Mouse (Mus musculus) retina, postnatal 1 day (tissue): ENCODE data around the gene Olfr1393.
A peak's percentile ranks its signal among the peaks of the same experiment; 100 is the strongest.

Experiments used
- DNase-seq: peaks from one replicate; pipeline ENCODE4 v3.0.0-alpha.2; 2012

The Olfr1393 gene

DNA sequence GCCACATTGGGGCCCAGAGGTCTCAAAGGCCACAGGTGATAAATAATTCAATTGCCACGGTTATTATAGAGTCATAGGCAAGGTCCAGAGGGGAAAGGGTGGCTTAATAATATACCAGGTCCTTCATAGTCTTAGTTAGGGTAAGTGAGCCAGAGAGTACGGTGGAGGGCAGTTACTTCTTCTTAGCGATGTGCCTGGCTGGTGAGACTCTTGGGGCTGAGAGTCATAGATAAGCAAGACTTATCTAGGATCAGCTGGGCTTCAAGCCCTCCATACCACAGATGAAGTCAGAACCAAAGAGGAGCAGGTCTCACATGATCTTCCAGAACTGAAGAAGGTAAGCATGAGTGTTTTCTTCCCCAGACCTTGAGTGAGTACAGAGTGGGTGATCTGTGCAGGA is at the start of gene Olfr1393:
Gene Olfr1393 (plus strand): TSS at position 83 of the 400 bp plus-strand sequence.
- DNase-seq: no peak

DNA sequence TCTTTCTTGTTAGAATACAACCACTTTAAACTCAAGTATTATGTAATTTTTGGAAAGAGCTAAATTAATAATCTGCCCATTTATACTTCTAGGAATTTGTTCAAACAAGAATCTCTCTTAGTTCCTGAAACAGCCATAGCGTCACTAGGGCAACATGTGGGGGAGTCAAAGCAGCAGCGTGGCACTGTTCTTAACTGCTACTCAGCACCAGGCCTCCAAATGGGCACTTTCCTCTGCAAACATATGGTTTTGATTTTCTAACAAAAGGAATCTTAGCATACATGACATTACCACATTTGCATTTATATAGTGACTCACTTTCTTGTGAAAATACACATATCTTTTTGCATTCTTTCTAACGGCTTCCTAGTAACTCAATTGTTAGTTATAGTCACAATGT is 45.3 kb upstream of the Olfr1393 start:
- DNase-seq: no peak

DNA sequence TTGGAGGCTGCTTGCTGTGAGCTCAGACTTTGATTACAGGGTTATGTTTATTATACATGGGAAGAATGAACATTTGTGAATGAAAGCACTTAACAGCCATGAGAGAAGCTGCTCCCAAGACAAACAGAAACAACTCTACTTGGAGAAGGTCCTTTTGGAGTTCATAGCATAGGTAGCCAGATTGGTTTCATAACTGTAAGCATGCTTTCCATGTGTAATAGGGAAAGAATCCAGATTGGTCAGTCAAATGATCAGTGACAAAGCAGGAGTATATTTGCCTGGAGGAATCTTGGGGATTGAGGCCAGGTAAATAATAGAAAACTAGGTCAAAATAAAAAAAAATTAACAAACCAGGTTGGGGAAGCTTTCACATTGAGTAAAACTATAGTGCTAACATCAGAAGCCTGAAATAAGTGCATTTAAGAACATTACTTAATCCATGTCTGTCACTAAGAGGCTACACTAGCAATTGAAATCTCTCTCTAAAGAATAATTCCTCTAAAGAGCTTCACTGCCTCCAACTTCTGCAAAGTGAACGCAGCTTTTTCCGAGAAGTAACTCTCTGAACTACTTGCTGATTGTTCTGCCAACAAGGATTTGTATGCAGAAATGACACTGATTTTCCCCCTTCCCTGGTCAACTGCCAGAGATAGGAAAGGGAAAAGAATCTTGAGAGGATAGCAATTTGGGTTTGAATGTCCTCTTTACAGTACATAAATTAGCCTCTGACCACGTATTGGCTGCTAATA is 42.5 kb upstream of the Olfr1393 start:
- DNase-seq: no peak

DNA sequence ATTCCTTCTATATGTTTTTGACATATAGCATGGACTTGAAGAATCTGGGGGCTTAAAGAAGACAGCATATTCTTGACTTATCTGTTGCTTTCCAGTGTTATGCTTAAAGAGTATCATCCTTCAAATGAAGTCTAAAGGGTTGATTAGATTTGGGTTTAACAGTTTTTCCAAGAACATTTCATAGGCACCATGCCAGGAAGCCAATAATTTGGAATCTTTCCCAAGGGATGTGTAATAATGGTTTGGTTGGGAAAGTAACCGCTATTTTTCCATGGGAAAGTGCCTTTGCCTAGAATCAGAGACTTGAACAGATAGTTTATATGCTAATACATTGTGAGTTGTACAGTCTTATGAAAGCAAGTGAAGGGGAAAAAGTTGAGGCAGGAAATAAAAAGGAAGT is 41.2 kb upstream of the Olfr1393 start:
- DNase-seq: no peak

DNA sequence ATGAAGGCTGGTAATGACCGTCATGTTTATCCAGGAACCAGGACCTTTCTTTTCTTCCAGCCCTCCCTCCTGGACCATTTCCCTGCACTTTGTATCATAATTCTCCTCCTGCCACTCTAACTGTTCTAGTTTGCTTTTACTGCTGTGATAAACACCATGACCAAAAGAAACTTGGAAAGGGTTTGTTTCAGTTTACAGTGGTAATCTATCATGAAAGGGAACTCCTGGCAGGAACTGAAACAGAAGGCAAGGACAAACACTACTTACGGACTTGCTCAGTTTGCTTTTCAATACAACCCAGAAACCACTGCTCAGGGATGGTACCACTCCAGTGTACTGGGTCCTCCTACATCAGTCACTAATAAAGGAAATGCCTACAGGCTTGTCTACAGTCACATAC is 40.6 kb upstream of the Olfr1393 start:
- DNase-seq: no peak

DNA sequence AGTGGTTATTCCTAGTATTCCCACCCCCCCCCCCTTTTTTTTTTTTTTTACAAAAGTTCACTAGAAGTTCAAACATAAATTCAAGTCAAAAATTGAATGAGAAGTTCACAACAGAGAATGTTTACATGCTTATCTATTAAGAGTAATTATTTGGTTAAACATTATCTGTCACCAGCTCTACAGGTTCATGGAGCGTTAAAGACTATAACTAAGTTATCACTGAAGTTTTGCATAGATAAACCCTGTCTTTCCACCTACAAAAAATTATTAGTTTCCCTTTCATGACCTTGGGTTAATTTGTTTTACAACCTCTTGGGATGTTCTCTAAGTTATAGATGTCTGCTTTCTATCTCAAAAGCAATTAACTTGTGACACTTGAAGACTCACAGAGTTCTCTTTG is 37.8 kb upstream of the Olfr1393 start:
- no peak for DNase-seq

DNA sequence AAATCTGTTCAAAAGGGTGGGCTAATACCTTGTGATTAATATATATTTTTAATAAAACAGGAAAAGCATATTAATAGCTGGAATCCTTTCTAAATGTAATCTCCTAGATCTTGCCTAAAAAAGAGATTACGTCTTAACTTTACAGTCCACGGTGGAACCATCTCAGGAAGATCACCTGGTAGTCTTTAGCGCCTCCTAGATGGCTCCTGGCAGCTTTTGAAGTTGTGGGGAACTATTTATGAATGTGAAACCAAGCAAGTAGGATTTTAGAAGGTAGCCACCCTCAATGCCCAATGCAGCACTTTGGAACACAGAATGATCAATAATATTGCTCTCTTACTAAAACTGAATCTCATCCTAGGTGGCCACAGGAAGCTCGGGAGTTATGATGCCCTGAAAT is 37.2 kb upstream of the Olfr1393 start:
- no peak for DNase-seq

DNA sequence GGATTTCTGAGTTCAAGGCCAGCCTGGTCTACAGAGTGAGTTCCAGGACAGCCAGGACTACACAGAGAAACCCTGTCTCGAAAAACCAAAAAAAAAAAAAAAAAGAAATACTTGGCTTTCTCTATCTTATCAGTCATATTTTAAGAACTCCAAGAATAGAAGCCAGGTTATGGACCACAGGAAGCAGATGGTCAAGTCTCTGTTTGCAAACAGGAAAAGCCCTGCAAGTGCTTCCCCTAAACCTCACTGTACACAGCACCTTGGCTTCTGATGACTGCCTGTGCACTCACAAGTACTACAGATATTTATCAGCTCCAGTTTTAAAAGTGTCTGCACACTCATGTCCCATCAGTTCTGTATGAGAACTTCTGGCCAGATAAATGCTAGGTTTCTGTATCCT is 36.6 kb upstream of the Olfr1393 start:
- no peak for DNase-seq

DNA sequence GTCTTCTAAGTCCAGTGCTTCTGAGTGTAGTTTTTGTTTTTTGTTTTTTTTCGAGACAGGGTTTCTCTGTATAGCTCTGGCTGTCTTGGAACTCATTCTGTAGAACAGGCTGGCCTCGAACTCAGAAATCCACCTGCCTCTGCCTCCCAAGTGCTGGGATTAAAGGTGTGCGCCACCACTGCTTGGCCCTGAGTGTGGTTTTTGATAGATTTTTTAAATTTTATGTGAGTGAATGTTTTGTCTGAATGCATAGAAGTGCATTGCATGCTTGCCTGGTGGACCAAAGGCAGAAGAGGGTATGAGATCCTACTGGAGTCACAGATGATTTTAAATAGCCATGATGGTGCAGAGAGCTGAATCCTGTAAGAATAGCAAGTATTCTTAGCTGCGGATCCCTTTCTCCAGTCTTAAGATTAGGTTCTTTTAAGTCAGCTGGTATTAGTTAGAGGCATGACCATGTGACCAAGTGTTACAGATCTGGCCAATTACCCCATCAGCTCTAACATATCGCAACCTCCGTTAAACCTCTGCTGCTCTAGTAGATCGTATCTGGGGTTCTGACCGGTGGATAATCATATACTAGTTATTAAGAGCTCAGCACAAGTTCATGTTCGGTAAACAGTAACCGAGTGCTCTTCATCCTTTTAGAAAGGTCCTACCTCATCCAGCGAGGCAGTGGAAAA is 35.0 kb upstream of the Olfr1393 start:
- peak; percentile 60 for DNase-seq

DNA sequence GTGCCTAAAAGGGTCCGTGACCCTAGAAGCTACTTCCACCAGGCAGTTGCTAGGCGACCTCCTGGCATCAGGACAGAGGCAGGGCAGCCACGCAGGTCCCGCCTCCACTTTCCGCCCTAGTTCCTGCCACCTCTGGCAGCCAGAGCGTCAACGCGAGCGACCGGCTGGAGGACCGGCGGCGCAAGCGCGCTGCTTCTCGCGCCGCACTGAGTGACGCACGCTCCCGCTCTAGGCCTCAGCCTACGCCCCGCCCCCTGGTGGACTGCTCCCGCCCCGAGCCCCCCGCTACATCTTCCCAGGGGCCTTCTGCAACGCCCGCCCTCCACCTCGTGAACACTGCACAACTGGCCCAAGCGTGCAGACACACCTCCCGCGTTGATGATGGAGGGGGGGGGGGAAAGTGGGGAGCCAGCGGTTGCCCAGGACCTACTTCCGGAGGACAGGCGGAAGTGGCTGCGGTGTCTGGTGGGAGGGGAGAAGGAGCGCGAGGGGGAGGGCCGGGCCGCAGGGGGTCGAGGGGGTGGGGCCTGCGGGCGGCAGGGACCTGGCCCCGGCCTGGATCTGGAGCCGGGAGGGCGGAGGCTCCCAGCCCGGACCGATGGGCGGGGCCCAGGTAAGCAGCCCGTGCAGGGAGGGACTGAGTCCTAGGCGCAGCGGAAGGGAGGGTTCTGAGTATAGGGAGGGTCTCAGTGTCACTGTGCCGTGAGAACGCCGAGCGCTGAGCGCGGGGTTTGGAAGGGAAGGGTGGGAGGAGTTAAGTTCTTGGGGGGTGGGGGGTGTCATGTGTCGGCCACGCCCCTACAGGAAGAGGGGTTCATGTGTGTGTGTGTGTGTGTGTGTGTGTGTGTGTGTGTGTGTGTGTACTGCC is 34.1 kb upstream of the Olfr1393 start, which contains the start of gene Mgat1:
Gene Mgat1 (plus strand): TSS at position 465 of the 868 bp plus-strand sequence.
- peak; percentile 98 for DNase-seq

DNA sequence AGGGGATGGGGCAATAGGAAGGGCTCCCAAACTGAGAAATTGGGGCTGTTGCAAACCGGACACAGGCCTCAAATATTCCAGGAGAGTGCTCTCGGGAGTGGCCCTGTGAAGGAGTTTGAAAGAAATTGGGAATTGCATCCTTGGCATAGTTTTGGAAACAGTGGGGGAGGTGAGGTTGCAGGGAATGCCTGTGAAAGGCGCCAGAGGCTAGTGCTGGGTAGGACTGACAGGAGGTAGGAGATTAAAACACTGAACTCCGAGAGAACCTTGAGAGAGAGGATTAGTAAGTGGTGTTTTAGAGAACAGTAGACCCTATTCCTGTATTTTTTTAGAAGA is 33.5 kb upstream of the Olfr1393 start:
- no peak for DNase-seq

DNA sequence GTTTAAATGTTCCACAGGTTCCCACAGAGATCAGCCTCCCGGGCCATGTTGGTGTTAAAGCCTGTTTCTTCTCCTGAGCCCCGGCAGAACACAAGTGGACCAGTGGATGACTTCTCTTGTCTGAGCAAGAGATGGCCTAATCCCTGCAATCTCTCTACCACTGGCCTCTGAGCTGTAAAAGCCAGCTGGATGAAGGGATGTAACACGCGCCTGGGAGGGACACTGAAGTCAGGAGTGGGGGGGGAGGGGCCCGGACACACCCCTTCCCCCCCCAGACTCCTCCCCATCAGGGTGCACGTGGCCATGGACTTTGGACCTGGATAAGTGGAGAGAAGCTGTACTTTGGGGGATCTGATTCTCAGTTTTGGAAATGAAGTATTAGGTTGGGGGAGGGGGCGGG is 32.9 kb upstream of the Olfr1393 start:
- DNase-seq: peak; percentile 67

DNA sequence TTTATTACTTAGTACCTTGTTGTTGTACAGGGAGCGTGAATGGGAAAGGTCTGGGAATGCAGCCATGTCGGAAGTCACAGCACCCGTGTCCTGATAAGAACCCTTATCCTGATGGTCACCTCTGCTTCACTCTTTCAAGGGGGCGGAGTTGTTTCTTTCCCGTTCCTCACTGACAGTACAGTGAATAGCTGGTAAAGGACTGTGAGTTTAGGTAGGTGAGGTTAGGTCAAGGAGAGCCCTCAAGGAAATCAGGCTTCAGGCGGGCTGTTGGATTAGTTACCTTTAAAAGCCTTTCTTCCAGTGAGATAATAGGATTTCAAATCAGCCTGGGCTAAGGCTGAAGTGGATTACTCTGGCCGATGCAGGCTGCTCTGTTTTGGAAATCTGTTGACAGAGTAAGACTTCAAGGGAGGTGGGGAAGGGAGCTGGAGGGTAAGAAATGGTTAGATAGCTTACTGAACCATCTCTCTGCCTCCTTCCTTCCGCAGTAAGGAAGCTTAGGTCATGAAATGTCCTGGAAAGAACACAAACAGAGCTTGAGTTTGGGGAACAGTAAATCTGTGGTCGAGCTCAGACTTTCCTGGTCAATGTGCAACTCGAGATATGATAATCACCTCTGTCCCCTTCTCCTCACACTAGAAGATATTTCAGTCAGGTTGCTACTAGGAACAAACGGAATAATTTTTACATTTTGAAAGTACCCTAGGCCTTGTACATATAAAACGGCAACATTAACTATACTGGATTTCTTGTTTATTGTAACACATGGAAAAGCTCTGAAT is 32.3 kb upstream of the Olfr1393 start:
- DNase-seq: peak; percentile 66

DNA sequence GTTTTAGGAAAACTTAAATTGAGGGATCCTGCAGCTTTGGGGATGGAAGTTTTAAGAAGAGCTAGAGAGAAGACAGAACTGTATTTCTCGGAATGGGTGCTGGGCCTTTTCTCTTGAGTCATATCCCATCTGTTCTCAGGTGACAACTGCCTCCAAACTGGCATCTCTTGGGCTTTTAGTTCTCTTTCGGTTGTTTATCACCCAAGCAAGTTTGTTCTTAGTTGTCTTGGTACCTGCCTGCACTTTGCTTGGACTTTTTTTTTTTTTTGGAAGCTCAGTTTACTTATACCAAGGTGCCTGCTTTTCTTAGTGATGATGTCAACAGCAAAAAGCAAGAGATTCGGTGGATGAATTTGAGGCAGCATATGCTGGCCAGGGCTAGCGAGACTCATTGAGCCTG is 31.6 kb upstream of the Olfr1393 start:
- no peak for DNase-seq

DNA sequence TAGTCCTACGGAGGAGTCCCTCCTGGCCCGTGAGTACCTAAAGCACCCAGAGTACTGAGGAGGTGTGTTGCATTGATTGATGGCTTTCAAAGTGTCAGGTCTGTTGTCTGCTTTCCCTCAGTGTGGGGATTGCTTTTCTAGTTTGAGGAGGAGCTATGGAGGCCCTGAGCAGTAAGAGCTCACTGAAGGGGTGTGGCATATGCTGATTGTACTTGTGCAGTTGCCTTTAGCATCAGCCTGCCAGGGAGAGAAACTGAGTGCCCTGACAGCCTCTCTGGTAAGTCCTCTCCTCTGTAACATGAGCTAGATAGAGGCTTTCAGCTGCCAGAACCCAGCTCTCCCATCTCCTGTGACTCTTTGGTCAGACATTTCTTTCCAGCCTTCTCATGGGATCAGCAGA is 30.8 kb upstream of the Olfr1393 start:
- no peak for DNase-seq

DNA sequence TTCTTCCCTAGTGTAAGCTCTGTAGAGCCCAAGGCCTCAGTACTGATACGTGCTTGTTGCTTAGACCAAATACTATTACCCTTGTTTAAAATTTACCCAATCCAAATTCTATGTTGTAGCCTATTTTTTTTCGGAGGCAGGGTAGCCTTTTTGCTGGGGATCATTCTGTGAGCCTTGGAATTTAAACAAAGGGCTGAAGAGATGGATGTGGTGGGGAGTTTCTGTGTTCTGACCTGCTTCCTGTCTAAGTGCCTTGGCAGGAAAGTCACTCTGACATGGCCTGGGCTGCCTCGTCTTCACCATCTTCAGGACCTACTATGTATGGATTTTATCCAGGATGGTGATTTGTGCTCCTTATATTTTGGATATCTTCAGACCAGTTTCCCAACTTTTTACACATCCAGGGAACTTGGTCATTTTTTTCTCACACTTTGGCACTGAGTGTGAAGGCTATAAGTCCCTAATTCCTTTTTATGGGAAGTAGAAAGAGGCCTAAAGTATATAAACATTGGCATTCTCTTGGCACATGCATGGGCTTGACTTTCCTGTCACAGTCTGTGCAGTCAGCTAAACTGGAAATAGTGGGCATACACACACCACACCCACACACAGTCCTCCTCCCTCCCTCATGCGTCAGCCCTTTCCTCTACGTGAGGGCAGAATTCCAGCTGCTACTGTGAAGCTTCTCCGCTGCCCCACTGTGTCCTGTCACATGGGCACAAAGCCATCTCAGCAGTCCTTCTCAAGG is 29.7 kb upstream of the Olfr1393 start:
- no peak for DNase-seq

DNA sequence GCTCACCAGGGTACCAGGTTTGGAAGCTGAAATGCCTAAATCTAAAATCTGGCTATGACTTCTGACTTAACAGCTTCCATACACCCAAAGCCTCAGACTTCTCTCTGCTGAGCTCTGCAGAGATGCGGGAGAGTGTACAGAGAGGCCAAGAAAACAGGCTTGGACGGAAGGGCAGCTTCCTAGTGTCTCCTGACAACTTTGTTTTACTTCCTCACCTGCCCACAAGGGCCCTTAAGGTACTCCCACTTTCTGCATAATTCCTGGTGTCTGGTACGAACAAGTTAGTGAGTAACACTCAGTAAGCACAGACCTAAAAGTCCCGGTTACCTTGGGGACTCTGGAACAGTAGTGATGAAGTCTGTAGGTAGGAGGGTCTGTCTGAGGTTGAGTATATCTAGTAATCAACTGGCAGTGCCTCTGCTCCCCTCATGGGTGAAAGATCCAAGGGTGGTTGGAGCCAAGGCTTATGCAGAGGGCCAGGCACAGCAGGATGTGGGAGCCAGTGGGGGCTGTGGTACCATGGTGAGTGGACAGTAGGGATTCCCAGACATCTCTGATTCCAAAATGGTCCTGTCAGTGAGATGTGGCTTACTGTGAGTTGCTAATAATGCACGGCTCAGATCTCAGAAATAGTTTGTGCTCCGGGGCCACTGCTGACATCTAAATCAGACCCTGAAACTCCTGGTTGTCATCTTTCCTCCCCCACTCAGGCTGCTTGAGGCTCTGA is 29.0 kb upstream of the Olfr1393 start:
- no peak for DNase-seq

DNA sequence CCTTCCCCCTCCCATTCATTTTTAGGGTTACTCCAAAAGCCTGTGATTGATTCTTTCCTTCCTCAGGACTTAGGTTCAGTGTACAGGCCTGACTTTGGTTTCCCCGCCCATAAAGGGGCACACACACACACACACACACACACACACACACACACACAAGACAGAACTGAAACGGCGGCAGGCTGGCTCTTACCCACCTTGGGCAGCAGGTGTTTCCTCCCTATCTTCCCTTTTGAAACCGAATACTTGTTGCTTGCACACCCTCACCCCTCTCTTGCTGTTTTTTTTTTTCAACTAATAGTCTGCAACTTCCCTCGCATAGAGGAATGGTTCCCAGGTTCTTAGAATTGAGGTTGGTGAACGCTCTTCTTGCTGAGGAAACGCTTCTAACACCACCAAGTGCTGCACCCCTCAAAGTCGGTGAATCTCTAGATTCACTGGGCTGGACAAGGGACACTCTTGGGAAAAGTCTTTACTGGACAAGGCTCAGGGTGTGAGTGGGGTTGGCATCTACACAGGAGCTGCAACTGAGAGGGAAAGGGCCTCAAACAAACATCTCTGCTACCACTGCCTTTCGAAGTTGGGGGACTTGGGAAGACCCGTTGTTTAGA is 28.2 kb upstream of the Olfr1393 start:
- DNase-seq: no peak

DNA sequence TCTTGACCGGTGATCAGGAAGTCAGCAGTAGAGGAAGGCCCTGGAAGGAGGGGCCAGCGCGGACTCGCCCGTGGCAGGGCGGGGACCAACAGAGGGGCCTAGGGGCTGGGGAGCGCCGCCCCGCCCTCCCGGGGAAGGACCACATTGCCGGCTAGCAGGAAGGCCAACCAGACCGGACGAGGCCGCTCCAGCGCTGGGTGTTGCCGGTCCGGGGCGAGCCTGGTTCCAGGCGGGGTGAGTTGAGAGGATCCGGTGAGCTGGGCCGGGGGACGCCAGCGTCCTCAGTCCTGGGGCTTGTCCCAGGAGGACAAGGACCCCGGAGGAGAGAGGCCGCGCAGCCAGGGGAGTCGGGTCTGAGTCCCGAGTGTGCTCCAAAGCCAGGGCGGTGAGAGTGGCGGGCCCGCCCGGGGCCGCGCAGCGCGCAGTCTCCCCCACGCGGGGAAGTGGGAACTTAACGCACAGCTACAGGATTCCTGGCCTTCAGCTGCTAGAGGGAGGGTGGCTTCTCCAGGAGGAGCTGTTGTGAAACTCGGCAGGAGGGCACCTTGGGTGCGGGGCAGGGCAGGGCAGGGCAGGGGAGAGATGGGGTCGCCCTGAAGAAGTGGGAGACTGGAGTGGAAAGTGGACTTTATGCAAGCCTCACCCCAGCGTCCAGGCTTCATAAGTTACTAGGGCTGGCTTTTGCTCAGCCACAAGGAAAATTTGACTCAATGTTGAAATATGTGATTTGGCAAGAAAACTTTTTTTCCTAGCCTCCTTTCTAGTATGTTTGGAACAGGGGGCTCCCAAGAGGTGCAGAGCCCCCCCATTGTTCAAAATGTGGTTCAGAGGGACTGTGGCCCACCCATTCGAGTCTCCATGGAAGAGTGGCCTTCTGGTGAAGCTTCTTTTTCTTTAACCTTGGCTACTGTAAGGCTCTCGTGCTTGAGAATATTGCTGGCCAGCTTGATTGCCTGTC is 27.4 kb upstream of the Olfr1393 start:
- peak; percentile 86 for DNase-seq

DNA sequence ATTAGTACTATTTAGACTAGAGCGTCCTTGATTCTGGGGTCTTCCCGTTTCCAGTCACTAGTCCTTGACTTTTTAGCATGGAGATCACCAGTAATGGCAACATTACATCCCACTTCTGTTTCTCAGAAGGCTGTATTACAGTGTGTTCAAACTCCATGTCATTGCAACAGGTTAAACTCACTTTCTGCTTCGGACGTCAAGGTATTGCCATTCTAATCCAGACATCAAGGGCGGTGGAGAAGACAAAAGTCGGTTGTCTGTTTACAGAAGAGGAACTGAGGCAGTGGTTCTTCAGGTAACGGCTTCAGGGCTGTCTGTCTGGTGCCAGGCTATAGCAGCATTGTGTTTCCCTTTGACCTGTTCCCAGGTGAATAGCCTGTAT is 26.7 kb upstream of the Olfr1393 start:
- no peak for DNase-seq
